Mouse (Mus musculus): ENCODE data around the gene Wdfy1. TPM values are rescaled to one million over a fixed set of nuclear protein-coding genes. Genes with fewer than 3 reads are reported as not detected.

The Wdfy1 gene
- total RNA-seq (2021) = 10 to 100 TPM; 46.4 TPM
- long read RNA-seq, experiment 1, full-length matches to known transcripts = 27 of 34 reads
- long read RNA-seq, experiment 1, partial matches to known transcripts = 1 of 34 reads
- long read RNA-seq, experiment 1, other reads (novel, unspliced or antisense) = 6 of 34 reads
- long read RNA-seq, experiment 2, full-length matches to known transcripts = 61 of 75 reads
- long read RNA-seq, experiment 2, partial matches to known transcripts = 1 of 75 reads
- long read RNA-seq, experiment 2, other reads (novel, unspliced or antisense) = 13 of 75 reads

DNA sequence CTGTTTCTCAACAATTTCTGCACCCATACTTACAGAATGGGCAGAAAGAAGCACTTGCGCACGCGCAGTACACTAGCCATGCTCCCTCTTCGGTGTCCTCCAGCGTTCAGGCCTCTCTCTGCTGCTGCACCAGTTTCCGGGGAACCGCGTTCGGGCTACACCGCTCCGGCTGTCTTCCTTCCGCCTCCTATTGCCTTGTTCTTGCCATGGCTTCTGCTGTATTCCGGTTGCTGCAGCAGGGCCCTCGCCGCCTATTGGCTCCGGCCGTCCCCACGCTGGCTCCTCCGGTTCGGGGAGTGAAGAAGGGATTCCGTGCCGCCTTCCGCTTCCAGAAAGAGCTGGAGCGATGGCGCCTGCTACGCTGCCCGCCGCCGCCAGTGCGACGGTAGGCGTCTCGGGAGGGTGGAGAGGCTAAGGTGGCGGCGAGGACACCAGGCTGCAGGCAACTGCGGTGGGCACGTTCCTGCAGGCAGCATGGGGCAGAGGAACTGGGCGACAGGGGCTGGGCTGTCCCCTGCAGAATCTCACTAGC is at the start of gene Wdfy1, which contains the start of gene Mrpl44:
Gene Wdfy1 (minus strand): TSS at position 217 of the 532 bp plus-strand sequence.
Gene Mrpl44 (plus strand): TSS at position 92 of the 532 bp plus-strand sequence.
- peak; percentile 95 to 98 for DNase-seq (ENCODE audit: low spot score in 2 of 2)

GRCm38 (mm10) chr1:79823951-79824633 is 48.1 kb upstream of the Wdfy1 start:
- no peak for DNase-seq (ENCODE audit: low spot score in 2 of 2)

DNA sequence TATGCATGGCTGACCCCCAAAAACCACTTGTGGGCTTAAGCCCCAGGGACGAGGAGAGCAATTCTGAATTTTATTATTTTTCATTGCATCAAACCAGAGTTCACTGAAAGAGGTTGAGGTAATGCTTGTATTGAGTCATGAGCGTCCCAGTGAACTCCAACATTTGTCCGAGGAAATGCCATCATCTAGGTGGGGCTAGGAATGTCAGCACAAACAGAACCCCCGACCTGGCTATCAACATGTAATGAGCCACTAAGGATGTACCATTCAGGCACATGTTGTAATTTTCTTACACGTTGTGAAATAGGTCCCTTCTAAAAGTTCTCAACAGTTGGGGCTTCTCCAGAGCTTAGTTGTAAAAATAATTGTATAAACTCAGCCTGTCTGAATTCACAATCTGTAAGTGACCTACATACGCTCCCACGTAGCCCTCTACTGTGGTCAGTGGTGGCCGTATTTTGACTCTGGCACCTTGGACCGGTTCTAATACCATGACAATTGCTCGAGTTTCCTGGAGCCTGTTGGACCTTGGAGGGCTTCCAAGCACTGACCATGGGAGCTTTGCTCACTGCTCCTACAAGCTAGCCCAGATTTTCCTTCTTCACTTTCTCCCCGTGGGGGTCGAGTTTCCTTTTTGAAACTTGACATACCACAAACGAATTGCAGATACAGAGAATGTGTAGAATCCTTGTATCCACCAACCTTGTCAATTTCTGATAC is 47.0 kb upstream of the Wdfy1 start:
- no peak for DNase-seq (ENCODE audit: low spot score in 2 of 2)

DNA sequence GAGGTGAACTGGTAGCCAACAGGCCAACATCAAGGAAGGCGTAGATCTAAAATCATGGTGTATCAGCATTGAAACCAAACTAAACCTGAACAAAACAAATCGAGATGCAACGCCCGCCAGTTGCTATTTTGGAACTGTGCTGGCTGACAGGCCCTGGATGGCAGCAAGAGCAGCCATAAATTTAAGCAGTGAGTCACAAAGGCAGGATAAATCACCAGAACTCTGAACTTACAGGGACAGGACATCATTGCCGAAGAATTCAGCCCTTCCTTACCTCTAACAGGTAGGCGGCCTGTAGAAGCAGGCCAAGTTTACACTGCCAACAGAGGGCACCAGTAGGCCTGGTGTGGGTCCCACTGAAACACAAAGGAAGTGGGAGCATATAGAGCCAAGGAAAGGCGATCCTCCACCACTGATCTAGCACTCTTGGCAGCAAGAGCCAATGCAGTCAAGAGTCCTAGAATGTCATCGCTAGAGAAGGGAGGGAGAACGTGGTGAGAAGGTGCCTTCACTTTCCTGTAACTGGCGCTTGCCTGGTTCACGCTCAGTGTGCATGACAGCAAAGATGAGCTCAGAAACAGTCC is 43.4 kb upstream of the Wdfy1 start:
- no peak for DNase-seq (ENCODE audit: low spot score in 2 of 2)

DNA sequence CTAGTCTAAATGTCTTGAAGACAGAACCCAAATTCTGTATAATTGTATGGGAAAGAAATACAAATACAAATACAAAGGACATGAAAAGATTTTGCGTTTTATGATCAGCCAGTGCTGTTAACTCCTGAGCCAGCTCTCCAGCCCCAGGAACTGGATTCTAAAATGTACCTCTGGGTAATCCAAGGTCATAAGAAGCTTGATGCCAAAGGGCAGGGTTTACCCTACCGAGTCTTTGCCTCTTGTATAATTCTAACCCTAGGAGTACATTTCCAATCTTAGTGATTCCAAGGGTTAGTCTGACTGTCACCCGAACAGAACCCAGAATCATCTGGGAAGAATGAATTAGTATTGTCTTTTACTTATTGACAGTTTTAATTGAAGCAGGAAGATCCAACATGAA is 39.5 kb upstream of the Wdfy1 start:
- DNase-seq (ENCODE audit: low spot score in 2 of 2) = no peak

DNA sequence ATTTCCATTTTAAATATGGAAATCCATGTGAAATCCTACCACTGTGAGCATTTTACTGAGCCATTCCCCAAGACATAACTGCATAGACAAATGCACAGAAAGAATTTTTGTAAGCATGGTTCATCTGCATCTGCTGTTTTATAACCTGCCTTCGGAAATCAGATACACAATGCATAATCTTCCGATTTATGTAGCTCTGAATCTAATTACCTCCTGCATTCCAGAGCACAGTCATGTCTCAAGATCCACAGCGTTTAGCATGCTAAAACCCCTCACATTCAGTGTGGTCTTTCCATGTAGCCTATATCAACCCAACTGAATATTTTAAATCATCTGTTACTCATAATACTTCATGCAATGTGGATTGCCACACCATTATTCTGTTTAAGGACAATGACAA is 33.5 kb upstream of the Wdfy1 start:
- no peak for DNase-seq (ENCODE audit: low spot score in 2 of 2)

GRCm38 (mm10) chr1:79806865-79807264 is 30.9 kb upstream of the Wdfy1 start:
- DNase-seq (ENCODE audit: low spot score in 2 of 2) = no peak

- no peak for DNase-seq (ENCODE audit: low spot score in 2 of 2)
Measured at GRCm38 (mm10) chr1:79803614-79804013, 27.7 kb upstream of the Wdfy1 start.

DNA sequence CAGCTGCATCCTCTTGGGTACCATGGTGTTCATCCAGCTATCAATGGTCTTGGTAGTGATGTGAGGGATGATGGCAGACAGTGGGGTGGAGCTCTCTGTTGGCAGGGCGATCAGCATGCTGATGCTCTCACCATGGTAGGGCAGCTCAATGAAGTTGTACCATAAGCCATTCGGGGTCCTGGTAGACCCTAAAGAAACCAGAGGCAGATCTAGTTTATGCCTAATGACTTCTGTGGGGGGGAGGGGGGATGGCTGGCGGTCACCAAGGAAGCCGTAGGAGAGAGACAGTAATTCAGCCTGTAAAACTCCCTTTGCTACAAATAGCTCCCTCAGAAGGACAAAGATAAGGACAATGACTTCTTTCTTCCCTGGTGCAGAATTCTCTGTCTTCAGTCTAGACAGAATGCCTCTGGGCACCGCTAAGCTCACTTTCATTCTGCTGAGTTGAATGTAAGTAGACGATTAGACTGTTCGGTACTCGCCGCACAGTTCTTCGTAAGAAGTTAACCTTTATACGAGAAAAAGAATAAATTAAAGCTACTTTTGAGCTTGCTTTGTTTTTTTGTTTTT is 27.0 kb upstream of the Wdfy1 start:
- no peak for DNase-seq (ENCODE audit: low spot score in 2 of 2)

GRCm38 (mm10) chr1:79797084-79797483 is 21.1 kb upstream of the Wdfy1 start:
- no peak for DNase-seq (ENCODE audit: low spot score in 2 of 2)

DNA sequence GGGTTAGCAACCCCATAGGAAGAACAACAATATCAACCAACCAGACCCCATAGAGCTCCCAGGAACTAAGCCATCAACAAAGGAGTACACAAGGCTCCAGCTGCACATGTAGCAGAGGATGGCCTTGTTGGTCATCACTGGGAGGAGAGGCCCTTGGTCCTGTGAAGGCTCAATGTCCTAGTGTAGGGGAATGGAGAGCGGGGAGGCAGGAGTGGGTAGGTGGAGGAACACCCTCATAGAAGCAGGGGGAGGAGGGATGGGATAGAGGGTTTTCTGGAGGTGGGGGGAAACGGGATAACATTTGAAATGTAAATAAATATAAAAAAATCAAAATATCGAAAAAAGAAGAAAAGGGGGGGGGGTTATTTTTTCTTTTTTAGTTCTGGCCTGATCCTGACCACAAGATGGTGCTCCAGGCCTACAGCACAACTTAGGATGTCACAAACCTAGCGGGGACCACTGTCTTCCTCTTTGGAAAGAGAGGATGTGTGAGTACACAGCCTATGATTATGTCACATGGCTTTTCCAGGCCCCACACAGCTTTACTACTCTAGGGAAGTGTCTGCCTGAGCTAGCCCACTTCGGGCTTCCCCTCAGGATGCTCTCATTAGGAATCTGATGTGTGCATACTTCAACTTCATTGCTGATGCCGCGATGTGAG is 10.5 kb upstream of the Wdfy1 start:
- DNase-seq (ENCODE audit: low spot score in 2 of 2) = no peak

DNA sequence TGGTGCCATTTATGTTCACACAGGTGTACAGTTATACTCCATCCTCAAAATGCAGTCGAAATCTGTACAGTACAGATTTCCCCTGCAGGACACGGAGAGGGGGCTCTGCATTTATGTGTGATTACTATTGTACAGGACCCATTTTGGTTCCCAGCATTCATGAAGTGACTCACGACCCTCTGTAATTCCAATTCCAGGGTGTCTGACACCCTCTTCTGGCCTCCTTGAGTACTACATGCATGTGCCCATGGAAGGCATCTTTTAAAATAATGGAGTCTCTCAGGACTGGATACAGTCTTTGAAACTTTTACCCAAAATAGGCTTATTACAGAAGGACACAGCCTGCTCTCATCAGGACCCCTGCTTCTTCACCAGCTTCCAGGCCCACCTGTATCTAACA is 6.5 kb upstream of the Wdfy1 start:
- no peak for DNase-seq (ENCODE audit: low spot score in 2 of 2)

DNA sequence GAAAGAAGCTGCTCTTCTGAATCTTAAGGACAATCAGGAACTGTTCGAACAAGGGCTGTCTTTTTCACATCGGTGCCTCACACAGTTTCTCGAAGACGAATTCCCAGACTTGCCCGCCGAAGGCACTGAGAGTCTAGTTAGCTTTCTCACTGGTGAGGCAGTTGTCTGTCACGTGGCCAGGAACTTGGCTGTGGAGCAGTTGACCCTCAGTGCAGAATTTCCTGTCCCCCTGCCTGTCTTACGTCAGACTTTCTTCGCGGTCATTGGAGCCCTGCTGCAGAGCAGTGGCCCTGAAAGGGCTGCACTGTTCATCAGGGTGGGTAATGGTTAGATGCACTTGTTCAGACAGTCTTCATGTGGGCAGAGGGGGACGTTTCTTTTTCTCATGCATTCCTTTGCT is 2.1 kb upstream of the Wdfy1 start:
- DNase-seq (ENCODE audit: low spot score in 2 of 2) = no peak

DNA sequence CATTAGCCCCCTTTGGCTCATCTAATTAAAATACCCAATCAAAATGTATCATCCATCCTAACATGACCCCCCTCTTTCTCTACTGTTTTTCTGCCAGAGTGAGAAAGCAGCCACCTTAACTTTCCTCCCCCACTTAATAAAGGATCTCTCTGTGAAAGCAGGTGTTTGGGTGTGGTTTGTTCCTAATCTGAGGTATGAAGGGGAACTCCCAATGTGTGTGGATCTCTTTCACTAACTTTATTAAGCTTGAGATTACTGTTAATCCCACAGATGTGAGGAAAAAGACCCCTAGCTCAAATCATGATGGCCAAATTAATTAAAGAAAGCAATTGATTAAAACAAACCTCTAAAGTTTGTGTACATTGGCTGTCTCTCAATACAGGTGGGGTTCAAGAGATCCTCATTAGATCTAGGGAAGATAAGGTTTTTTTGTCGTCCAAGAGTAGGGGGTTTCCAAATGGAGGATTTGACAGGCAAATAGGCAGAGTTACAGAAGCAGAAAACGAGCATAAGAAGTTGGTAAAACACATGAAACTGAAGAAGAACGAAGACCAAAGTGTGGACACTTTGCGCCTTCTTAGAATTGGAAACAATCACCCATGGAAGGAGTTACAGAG is 1.7 kb downstream of the Wdfy1 start:
- no peak for DNase-seq (ENCODE audit: low spot score in 2 of 2)

GRCm38 (mm10) chr1:79768231-79768630 is 7.7 kb downstream of the Wdfy1 start:
- DNase-seq (ENCODE audit: low spot score in 2 of 2) = no peak

DNA sequence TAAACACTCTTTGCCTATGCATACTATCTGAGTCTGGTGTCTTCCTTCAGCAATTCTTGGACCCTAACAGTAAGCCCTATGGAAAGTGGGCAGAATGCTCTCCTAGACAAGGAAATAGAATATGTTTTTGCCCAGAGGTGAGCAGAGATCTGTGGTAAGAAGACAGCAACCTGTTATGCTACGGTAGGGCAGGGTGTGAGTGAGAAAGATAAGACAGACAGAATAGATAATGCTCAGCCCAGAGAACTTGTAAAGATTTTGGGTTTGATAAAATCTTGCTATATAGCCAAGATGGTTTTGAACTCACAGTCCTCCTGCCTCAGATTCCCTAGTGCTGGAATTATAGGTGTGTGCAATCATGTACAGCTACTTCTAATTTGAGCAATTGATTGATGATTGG is 11.5 kb downstream of the Wdfy1 start:
- no peak for DNase-seq (ENCODE audit: low spot score in 2 of 2)

DNA sequence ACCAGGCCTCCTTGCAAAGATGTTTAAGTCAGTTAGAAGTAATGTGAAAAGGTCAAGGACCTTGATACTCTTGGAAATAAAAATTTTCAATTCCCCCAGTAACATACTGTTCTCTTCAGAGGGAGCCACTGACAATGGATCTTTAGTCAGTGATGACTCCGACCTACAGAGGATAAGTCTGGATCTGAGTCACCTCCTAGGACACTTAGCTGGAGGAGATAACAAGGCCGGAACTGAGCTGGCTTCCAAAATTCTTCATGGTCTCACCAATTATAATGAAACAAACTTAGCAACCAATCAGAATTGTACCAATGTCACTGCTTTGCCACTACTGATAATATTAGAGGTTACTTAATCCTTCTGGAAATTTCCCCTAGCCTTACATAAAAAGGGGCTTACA is 11.9 kb downstream of the Wdfy1 start:
- DNase-seq (ENCODE audit: low spot score in 2 of 2) = no peak

GRCm38 (mm10) chr1:79762282-79763250 is 13.4 kb downstream of the Wdfy1 start:
- no peak for DNase-seq (ENCODE audit: low spot score in 2 of 2)

- DNase-seq (ENCODE audit: low spot score in 2 of 2) = no peak
Measured at GRCm38 (mm10) chr1:79761917-79762271, 14.0 kb downstream of the Wdfy1 start.
